ENCODE assay signal across 8 mouse cellular contexts in genomic region chr9:100415328-100415979, GRCm38 (mm10).
A peak's percentile ranks its signal among the peaks of the same experiment; 100 is the strongest.
DNase-seq lines count a peak whose midpoint lies in the region; ATAC-seq and TF ChIP-seq lines count a peak whose summit lies in the region.

No protein-coding gene starts in this region.

- H3K4me3 ChIP-seq in MEL (ENCODE audit: control insufficient read depth in 1 of 2, insufficient read depth in 1 of 2, low read depth in 2 of 2, low read length in 2 of 2) = no peak overlapping the region
- H3K4me3 ChIP-seq in hindbrain, embryonic 12.5 days = no peak overlapping the region
- H3K4me3 ChIP-seq in midbrain, embryonic 13.5 days (replicated peaks) = no peak overlapping the region
- no peak overlapping the region for H3K4me3 ChIP-seq in gastrocnemius, adult 2 months

- peak; percentile 48 to 70 for DNase-seq in cerebellum, postnatal 14 days
- DNase-seq in cerebellum, adult 9-10 months = no peak
- peak; percentile 52 for DNase-seq in MEL (ENCODE audit: low read depth, low spot score)
- peak; percentile 42 for DNase-seq in layer of hippocampus, adult 9-11 months
- no peak for DNase-seq in spleen, adult 12 weeks (ENCODE audit: low spot score)
- DNase-seq in gastrocnemius, adult 2 months = no peak

- intact Hi-C loops in gastrocnemius, adult 2 months (cut with DNase I) = no loop called here

- no peaks in the 10 kb centered on the region for H3K9me3 ChIP-seq in MEL (replicated peaks; ENCODE audit: insufficient read depth, low read length)
- H3K9me3 ChIP-seq in hindbrain, embryonic 12.5 days (replicated peaks) = no peaks in the 10 kb centered on the region
- no peaks in the 10 kb centered on the region for H3K9me3 ChIP-seq in midbrain, embryonic 13.5 days

- no peak overlapping the region for H3K27ac ChIP-seq in MEL (ENCODE audit: control insufficient read depth, low read depth, low read length)
- H3K27ac ChIP-seq in hindbrain, embryonic 12.5 days = no peak overlapping the region
- H3K27ac ChIP-seq in midbrain, embryonic 13.5 days = 0 out of 2 replicates have a peak overlapping the region, but pooled peaks have one; percentile 27
- H3K27ac ChIP-seq in gastrocnemius, adult 2 months = no peak overlapping the region

- no peaks in the 10 kb centered on the region for H3K79me2 ChIP-seq in MEL (ENCODE audit: control insufficient read depth, insufficient read depth, low read length, poor library complexity)

- no peak for TF ChIP-seq EP300 in MEL (IDR thresholded peaks at IDR 0.05; ENCODE audit: low read depth in 1 of 2, low read length in 2 of 2)

- H3K4me2 ChIP-seq in hindbrain, embryonic 12.5 days (replicated peaks) = no peak overlapping the region
- no peak overlapping the region for H3K4me2 ChIP-seq in midbrain, embryonic 13.5 days (replicated peaks)

- H3K36me3 ChIP-seq in MEL (ENCODE audit: control insufficient read depth in 1 of 2, insufficient read depth in 2 of 2, low read length in 2 of 2) = no peaks in the 10 kb centered on the region
- H3K36me3 ChIP-seq in hindbrain, embryonic 12.5 days = no peaks in the 10 kb centered on the region
- no peaks in the 10 kb centered on the region for H3K36me3 ChIP-seq in midbrain, embryonic 13.5 days

- peak; percentile 61; the same call in 1 of the 2 replicates for ATAC-seq in hindbrain, embryonic 12.5 days (ENCODE audit: low FRiP score)
- ATAC-seq in midbrain, embryonic 13.5 days = peak; percentile 85

- TF ChIP-seq RAD21 in MEL (IDR thresholded peaks at IDR 0.05; ENCODE audit: low read depth, low read length) = no peak

- no peaks in the 10 kb centered on the region for H3K4me1 ChIP-seq in MEL (ENCODE audit: control insufficient read depth in 1 of 2, insufficient read depth in 2 of 2, low read length in 2 of 2)
- H3K4me1 ChIP-seq in hindbrain, embryonic 12.5 days = peaks cover 25% of the 10 kb centered on the region
- H3K4me1 ChIP-seq in midbrain, embryonic 13.5 days (replicated peaks) = peaks cover 35% of the 10 kb centered on the region

- TF ChIP-seq POLR2A in MEL (IDR thresholded peaks at IDR 0.05; ENCODE audit: control insufficient read depth in 1 of 2, insufficient read depth in 1 of 2, low read depth in 1 of 2, low read length in 2 of 2, poor library complexity in 1 of 2) = no peak

- TF ChIP-seq CTCF in MEL (IDR thresholded peaks at IDR 0.05 in 2 of 3, conservative IDR thresholded peaks at IDR 0.05 in 1 of 3; ENCODE audit: control insufficient read depth in 1 of 3, insufficient read depth in 1 of 3, low read depth in 2 of 3, low read length in 3 of 3, poor library complexity in 1 of 3, severe bottlenecking in 1 of 3) = no peak
- TF ChIP-seq CTCF in gastrocnemius, adult 2 months (IDR thresholded peaks at IDR 0.05) = no peak

- no peaks in the 10 kb centered on the region; a peak in 2 of 4 replicates for H3K27me3 ChIP-seq in MEL (ENCODE audit: control insufficient read depth in 1 of 2, insufficient read depth in 2 of 2, low read length in 2 of 2)
- no peaks in the 10 kb centered on the region for H3K27me3 ChIP-seq in hindbrain, embryonic 12.5 days
- no peaks in the 10 kb centered on the region for H3K27me3 ChIP-seq in midbrain, embryonic 13.5 days

- WGBS in hindbrain, embryonic 12.5 days = 35% methylated on average over 7 of the region's 7 CpGs
- 24% methylated on average over 7 of the region's 7 CpGs for WGBS in midbrain, embryonic 13.5 days

- H3K9ac ChIP-seq in MEL (ENCODE audit: control insufficient read depth, low read depth, low read length, poor library complexity, severe bottlenecking) = no peak overlapping the region
- no peak overlapping the region for H3K9ac ChIP-seq in hindbrain, embryonic 12.5 days
- no peak overlapping the region for H3K9ac ChIP-seq in midbrain, embryonic 13.5 days (replicated peaks)

TF ChIP-seq in MEL, 35 proteins besides CTCF, POLR2A, EP300 and RAD21:
- TF ChIP-seq GATA1 (IDR thresholded peaks at IDR 0.05; ENCODE audit: low read depth, low read length) (no peak), SMC3 (IDR thresholded peaks at IDR 0.05; ENCODE audit: low read depth, low read length) (no peak), MAFK (IDR thresholded peaks at IDR 0.05; ENCODE audit: borderline replicate concordance, low read depth, low read length) (no peak), POLR2AphosphoS5 (IDR thresholded peaks at IDR 0.05; ENCODE audit: borderline replicate concordance, low read depth, low read length) (no peak), JUND (IDR thresholded peaks at IDR 0.05; ENCODE audit: low read depth, low read length) (no peak), TBP (IDR thresholded peaks at IDR 0.05; ENCODE audit: low read depth, low read length) (no peak), MYC (IDR thresholded peaks at IDR 0.05; ENCODE audit: low read depth, low read length) (no peak), MYB (IDR thresholded peaks at IDR 0.05; ENCODE audit: low read depth, low read length) (no peak), GABPA (IDR thresholded peaks at IDR 0.05; ENCODE audit: low read depth, low read length) (no peak), MAX (IDR thresholded peaks at IDR 0.05; ENCODE audit: low read length) (no peak), USF1 (IDR thresholded peaks at IDR 0.05; ENCODE audit: low read depth, low read length) (no peak)

Comparison
In these comparisons a context has a peak if more than half of its experiments do, and no peak if none do; other contexts are left out.
1. DNase-seq: peak in cerebellum, postnatal 14 days (2 of 2), MEL (single experiment) and layer of hippocampus, adult 9-11 months (single experiment); none in cerebellum, adult 9-10 months (single experiment), spleen, adult 12 weeks (single experiment) and gastrocnemius, adult 2 months (single experiment).